Mouse (Mus musculus) C2C12 (cell line): Measurements from ENCODE around the gene Nars2.

Experiments used
- CEBPB ChIP-seq: IDR thresholded peaks from one replicate; pipeline ENCODE4 v1.6.1; 2011; ENCODE audit warnings: low read depth, mild to moderate bottlenecking, control low read depth, moderate library complexity
- CTCF ChIP-seq: IDR thresholded peaks from one replicate; pipeline ENCODE4 v1.5.1; 2011; ENCODE audit not compliant: control insufficient read depth, insufficient read depth, insufficient read length
- USF1 ChIP-seq: IDR thresholded peaks from one replicate; pipeline ENCODE4 v1.6.1; 2011; ENCODE audit warnings: low read depth, mild to moderate bottlenecking, control low read depth, moderate library complexity

GRCm38 (mm10) chr7:97026772-97027358 lies 75.6 kb downstream of the Nars2 start:
- TF ChIP-seq CTCF (no peak), USF1 (no peak), CEBPB (no peak)
